Mouse (Mus musculus): ENCODE results near the gene Sec13.
"Not testable (repeated sequence)": the region's sequence is repeated elsewhere in the genome, so short reads cannot be mapped to it uniquely, and the experiment has no call there.

Gene Sec13

GRCm38 (mm10) chr6:113713389-113713788, 27.2 kb downstream of the Sec13 start:
- intact Hi-C loops (cut with DNase I), result not testable (repeated sequence)

DNA sequence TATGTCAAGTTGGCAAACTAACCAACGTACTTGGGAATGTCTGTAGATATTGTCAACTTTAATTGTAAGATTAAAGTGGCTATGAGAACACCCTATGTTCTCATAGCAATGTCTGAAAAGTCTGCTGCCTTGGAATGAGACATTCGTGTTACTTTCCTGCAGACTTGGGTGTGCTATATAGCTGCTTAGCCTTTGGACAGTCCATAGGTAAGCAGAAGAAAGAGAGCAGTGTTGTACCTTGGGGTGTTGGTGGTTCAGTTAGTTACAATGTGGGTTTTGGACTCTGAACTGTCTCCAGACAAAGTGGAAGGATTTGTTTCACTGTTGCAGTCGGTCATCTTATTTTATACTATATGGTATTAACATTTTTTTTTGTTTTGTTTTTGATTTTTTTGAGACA, 27.8 kb downstream of the Sec13 start:
- intact Hi-C loops (cut with DNase I), result no loop called here

GRCm38 (mm10) chr6:113697222-113698205, 43.0 kb downstream of the Sec13 start:
- intact Hi-C loops (cut with DNase I), result no loop called here

DNA sequence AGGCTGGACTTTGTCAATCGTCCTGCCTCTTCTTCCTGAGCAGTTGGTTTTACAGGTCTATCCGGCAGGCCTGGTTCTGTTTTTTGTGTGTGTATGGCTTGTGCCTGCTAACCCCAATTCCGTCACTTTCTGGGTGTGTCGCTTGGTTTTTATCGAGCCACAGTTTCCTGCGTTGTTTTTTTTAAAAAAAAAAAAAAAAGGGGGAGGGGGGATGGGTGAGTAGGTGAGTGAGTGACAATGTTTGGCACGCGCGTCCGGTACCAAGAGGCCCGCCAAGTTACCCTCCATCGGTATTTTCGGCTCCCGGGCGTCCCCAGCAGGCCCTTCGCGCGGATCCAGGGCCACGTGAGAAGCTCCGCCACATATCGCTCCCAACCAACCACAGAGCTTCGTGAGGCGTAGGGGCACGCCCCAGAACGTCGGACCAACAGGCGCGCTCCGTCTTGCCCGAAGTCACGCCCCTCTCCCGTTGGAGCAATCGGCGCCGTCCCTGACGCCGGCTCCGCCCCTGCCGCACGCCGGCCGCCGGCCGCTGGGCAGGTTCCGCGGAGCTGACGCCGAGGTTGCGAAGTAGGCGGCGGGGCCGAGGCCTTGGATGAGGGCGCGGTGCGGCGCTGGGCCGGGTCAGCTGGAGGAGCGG, 43.8 kb downstream of the Sec13 start, which contains the start of gene Tatdn2:
Gene Tatdn2, plus strand, starts transcription at position 469 of the 640 bp plus-strand sequence.
- intact Hi-C loops (cut with DNase I), result no loop called here

- intact Hi-C loops (cut with DNase I), result no loop called here
Measured at GRCm38 (mm10) chr6:113695766-113696355, 44.7 kb downstream of the Sec13 start.

DNA sequence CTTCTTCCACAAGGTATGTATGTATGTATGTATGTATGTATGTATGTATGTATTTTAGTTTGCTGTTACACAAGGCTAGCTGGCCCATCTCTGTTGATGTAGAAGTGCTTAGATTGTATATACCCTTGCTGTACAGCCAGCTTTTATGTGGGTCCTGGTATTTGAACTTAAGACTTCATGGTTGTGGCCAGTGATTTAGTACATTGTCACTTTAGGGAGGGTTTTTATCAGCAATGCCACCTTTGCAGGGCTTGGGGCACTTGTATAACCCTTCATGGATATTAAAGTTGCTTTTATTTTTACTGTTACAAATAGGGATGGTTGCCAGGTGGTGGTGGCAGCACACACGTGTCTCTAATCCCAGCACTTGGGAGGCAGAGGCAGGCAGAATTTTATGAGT, 45.3 kb downstream of the Sec13 start:
- intact Hi-C loops (cut with DNase I), result no loop called here

GRCm38 (mm10) chr6:113693377-113693776, 47.2 kb downstream of the Sec13 start:
- intact Hi-C loops (cut with DNase I), result no loop called here

DNA sequence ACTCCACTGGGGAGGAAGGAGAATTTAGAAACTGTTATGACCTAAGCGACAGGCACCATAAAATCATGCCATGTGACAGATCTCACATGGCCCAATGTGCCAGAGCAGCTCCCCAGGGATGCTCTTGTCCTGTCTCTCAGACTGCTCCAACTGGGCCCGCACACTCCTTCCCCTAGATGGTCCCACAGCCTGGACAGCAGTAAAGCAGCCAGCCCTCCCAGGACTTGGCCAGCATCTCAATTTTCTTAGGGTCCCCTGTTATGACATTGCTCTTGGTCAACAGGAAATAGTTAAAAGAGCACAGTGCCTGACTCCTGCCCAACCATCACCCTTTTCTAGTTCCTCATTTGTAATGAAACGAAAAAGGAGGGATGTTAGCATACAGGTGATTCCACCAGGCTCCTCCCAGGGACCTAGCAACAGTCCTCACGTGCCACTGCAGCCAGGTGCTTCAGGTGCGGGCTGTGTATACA, 47.8 kb downstream of the Sec13 start:
- intact Hi-C loops (cut with DNase I), result no loop called here

- intact Hi-C loops (cut with DNase I), result no loop called here
Measured at GRCm38 (mm10) chr6:113691084-113691462, 49.5 kb downstream of the Sec13 start.

DNA sequence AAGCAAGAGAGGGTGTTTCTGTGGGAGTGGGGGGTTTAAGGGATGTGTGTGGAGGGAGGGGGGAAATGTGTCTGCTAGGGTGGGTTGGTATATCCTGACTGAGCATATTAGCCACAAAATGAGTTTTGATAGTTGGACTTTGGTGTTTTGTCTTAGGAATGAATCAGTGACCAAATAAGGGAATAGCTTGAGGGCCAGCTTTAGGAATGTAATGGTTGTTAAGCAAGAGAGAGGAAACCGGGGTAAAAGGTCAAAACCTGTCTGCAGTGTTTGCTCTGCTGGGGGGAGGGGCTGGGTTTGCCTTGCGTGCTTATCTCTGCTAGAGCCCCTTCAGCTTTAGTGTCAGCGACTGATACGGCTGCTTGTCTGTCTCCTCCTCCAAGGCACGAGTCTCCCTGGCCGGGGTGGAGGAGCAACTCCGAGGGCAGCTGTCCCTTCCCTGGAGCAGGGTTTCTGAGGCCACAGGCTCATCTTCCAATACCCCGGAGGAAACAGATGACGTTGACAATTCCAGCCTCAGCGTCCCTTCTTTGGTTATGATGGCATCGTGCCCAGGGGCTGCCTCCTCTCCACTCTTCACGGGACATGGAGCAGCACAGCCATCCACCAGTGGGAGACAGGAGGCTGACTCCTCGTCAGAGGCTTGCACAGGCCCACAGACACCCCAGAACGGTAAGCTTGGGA, 50.0 kb downstream of the Sec13 start:
- intact Hi-C loops (cut with DNase I), result no loop called here

DNA sequence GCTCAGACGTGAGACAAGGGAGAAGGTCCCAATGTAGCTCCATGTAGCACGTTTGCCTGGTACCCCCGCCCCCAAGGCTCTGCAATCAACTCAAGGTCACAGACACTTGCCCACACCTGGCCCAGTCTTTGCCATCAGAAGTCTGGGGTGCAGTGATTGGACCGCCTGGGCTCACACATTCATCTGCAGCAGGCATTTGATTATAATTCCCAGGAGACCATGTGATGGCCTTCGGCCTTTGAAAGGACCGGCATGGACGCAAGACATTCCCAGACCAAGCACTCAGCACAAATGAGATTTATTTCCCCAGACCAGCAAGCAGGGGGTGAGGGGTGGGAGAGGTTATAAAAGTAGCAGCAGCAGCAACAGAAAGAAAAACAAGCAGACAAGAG, 50.5 kb downstream of the Sec13 start:
- intact Hi-C loops (cut with DNase I), result no loop called here

- intact Hi-C loops (cut with DNase I), result no loop called here
Measured at GRCm38 (mm10) chr6:113686551-113687125, 53.9 kb downstream of the Sec13 start.

DNA sequence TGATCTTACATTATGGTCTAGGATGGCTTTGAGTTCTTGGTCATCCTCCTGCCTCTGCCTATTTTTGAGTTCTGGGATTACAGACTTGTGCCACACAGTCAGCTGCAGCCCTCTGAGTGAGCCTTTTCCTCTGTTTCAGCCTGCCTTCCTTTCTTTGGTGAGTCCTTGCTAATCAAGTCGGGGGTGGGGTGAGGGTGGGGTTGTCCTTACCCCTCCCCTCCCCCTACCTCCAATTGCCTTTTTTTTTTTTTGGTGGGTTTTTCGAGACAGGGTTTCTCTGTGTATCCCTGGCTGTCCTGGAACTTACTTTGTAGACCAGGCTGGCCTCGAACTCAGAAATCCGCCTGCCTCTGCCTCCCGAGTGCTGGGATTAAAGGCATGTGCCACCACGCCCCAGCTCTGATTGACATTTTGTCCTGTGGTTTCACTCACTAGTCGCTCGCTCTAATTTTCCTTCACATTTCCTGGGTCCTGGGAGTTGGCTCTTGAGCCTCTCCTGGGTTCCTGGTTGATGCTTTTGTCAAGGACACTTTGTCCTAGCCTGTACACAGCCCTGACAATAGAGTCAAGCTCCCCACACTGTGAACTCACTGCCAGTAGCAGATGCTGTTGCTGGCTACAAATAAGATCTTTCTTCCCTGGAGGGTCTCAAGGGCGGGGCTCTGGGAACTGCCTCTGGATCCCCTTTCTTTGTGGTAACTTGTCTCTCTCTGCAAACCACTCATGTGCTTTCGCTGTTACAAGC, 57.3 kb downstream of the Sec13 start:
- intact Hi-C loops (cut with DNase I), result no loop called here

- intact Hi-C loops (cut with DNase I), result loop anchor here (2.0 kb wide), 1 partner anchor 42 kb away; the partner anchor contains the start of gene Irak2
Measured at GRCm38 (mm10) chr6:113681271-113681670, 59.3 kb downstream of the Sec13 start.

GRCm38 (mm10) chr6:113679993-113680566, 60.5 kb downstream of the Sec13 start:
- intact Hi-C loops (cut with DNase I), result loop anchor here (2.0 kb wide), 1 partner anchor 41 kb away; the partner anchor contains the start of gene Irak2

GRCm38 (mm10) chr6:113678246-113679012, 62.1 kb downstream of the Sec13 start:
- intact Hi-C loops (cut with DNase I), result no loop called here
